Mouse (Mus musculus) liver, embryonic 14.5 days (tissue): ENCODE results near the gene Gm14597.

Experiments
- CTCF ChIP-seq: IDR thresholded peaks from 2 replicates; pipeline ENCODE4 v1.5.1; 2016; ENCODE audit warnings: antibody characterized with exemption, low read depth, control low read depth
- EP300 ChIP-seq: IDR thresholded peaks from 2 replicates; pipeline ENCODE4 v1.6.1; 2016; ENCODE audit warnings: antibody characterized with exemption, low read depth

DNA sequence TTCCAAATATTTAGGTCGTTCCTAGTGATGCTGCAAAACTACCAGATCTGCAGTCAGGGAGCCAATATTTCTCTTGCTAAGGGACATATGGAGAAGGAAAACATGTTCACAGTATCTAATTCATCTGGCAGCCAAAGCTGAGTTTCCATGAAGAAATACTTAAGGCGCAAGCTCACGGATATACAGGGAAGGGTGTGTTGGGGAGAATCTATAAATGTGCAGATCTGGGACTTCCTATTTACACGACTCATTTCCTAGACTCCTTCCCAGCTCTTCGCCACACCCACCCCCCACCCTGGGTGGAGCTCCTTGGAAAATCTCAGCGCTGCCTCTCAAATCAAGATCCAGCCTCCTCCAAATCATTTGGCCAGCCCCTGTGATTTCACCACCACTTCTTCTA, 37.1 kb upstream of the Gm14597 start:
- TF ChIP-seq CTCF (no peak), EP300 (no peak)
